Comparison of ENCODE assay signal across 9 mouse cellular contexts in the genomic region with DNA sequence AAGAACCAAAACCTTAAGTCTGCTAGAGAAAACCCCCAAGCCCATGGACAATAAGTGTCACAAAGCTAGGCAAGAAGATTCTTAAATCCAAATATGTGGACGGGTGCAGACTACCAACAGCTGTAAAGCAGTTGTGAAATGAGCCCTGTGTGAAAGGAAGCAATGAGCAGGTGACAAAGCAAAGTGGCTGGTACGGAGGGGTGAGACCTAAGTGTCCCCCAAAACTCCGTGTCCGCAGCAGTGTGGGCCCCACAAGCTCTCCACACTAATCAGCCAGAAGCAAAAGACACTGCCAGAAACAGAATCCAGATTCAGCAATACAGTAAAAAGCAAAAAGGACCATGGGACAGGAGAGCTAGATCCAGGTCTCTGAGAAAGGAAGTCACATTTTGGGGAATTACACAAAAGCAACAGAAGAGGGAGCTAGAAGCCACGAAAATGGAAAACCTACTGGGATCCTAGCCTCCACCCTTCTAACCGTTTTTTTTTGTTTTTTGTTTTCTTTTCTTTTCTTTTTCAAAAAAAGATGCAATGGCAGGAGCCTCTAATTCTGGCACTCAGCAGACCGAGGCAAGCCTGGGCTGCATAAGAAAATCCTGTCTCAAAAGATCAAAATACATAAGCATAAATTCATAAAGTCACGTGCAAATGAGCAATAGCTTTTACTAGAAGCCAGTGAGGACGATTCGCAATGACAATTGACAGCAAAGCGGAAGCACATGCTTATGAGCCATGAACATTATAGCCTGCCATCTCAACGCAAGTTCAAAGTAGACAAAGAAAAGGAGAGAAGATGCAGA. TPM values are rescaled to one million over a fixed set of nuclear protein-coding genes. Genes with fewer than 3 reads are reported as not detected.
DNase-seq lines count a peak whose midpoint lies in the region; ATAC-seq and TF ChIP-seq lines count a peak whose summit lies in the region.
"Had no signal": no experiment of that assay in that cellular context is flagged by ENCODE, and none has a peak within 500 bp of the region (broad histone marks: within the 10 kb centered on the region; RNA-seq: fewer than 3 reads in every experiment).

No protein-coding gene starts in this region.

- ATAC-seq in embryonic facial prominence, embryonic 11.5 days (replicated peaks; ENCODE audit: insufficient number of reproducible peaks, low FRiP score, low TSS enrichment, low read depth) = no peak
- peak; percentile 67 to 80; a peak in 2 of 4 replicates for ATAC-seq in hematopoietic stem cell, adult 5-6 weeks (replicated peaks in 1 of 2; ENCODE audit: insufficient read depth in 1 of 2, low FRiP score in 2 of 2, low TSS enrichment in 1 of 2, low read depth in 1 of 2, poor library complexity in 2 of 2, severe bottlenecking in 2 of 2)
- ATAC-seq in midbrain, embryonic 14.5 days (ENCODE audit: low FRiP score, low TSS enrichment) = no peak

- peak overlapping the region; percentile 61 for H3K27ac ChIP-seq in bone marrow, adult 2 months (ENCODE audit: control insufficient read depth, insufficient read depth, low read depth, low read length, poor library complexity)
- H3K27ac ChIP-seq in embryonic facial prominence, embryonic 11.5 days (replicated peaks; ENCODE audit: low read depth, low read length) = no peak overlapping the region
- no peak overlapping the region for H3K27ac ChIP-seq in midbrain, embryonic 14.5 days (replicated peaks; ENCODE audit: low read depth, low read length)
- H3K27ac ChIP-seq: embryonic facial prominence, embryonic 12.5 days had no signal

- H3K9ac ChIP-seq in embryonic facial prominence, embryonic 11.5 days (replicated peaks; ENCODE audit: low read length) = no peak overlapping the region
- H3K9ac ChIP-seq in midbrain, embryonic 14.5 days (replicated peaks; ENCODE audit: low read length) = no peak overlapping the region
- H3K9ac ChIP-seq: embryonic facial prominence, embryonic 12.5 days had no signal

- DNase-seq in kidney, adult 18-20 months = peak; percentile 10
- DNase-seq in kidney, adult 11 months = no peak
- DNase-seq in embryonic facial prominence, embryonic 11.5 days (ENCODE audit: low spot score) = peak; percentile 68
- peak; percentile 13 to 54 for DNase-seq in left cerebral cortex, postnatal 25 days (ENCODE audit: low spot score in 2 of 2)
- peak; percentile 80 for DNase-seq in midbrain, embryonic 14.5 days
- peak; percentile 18 for DNase-seq in thymus, postnatal 4 days

- no peaks in the 10 kb centered on the region; the same call in 1 of the 2 replicates for H3K4me1 ChIP-seq in bone marrow, adult 2 months (ENCODE audit: control insufficient read depth, insufficient read depth, low read length)
- H3K4me1 ChIP-seq in embryonic facial prominence, embryonic 11.5 days (ENCODE audit: control insufficient read depth, insufficient read depth, low read length) = no peaks in the 10 kb centered on the region
- H3K4me1 ChIP-seq in midbrain, embryonic 14.5 days (ENCODE audit: control insufficient read depth, insufficient read depth, low read length) = no peaks in the 10 kb centered on the region
- H3K4me1 ChIP-seq: embryonic facial prominence, embryonic 12.5 days had no signal

- intact Hi-C loops in left cerebral cortex, postnatal 25 days (cut with DNase I) = loop anchor here (1.0 to 10.0 kb wide), 3 partner anchors 140 to 293 kb away; a partner anchor contains a TSS

- no peak for TF ChIP-seq POLR2A in bone marrow, adult 2 months (IDR thresholded peaks at IDR 0.05; ENCODE audit: borderline replicate concordance, control insufficient read depth, low read depth, low read length)

- H3K4me2 ChIP-seq in embryonic facial prominence, embryonic 11.5 days (ENCODE audit: low read depth, low read length) = no peak overlapping the region
- peak overlapping the region; percentile 31; the same call in 1 of the 2 replicates for H3K4me2 ChIP-seq in midbrain, embryonic 14.5 days (ENCODE audit: low read length)
- H3K4me2 ChIP-seq: embryonic facial prominence, embryonic 12.5 days had no signal

- TF ChIP-seq CTCF in bone marrow, adult 2 months (IDR thresholded peaks at IDR 0.05; ENCODE audit: control insufficient read depth, insufficient read depth, low read length) = peak; percentile 20; the same call in 1 of the 2 replicates

- H3K4me3 ChIP-seq in bone marrow, adult 2 months (replicated peaks; ENCODE audit: control insufficient read depth, low read depth, low read length) = peak overlapping the region; percentile 47
- H3K4me3 ChIP-seq in embryonic facial prominence, embryonic 11.5 days (ENCODE audit: low read depth, low read length) = no peak overlapping the region
- no peak overlapping the region for H3K4me3 ChIP-seq in midbrain, embryonic 14.5 days (replicated peaks; ENCODE audit: low read depth, low read length)
- H3K4me3 ChIP-seq: embryonic facial prominence, embryonic 12.5 days had no signal

- H3K9me3 ChIP-seq in embryonic facial prominence, embryonic 11.5 days (replicated peaks; ENCODE audit: control insufficient read depth, low read length) = no peaks in the 10 kb centered on the region
- no peaks in the 10 kb centered on the region for H3K9me3 ChIP-seq in midbrain, embryonic 14.5 days (ENCODE audit: control insufficient read depth, low read length)
- H3K9me3 ChIP-seq: embryonic facial prominence, embryonic 12.5 days had no signal

- WGBS in bone marrow, adult 2 months = 17% methylated on average over 12 of the region's 12 CpGs
- WGBS in embryonic facial prominence, embryonic 11.5 days = 44% methylated on average over 12 of the region's 12 CpGs
- 37% methylated on average over 12 of the region's 12 CpGs for WGBS in midbrain, embryonic 14.5 days

- no peaks in the 10 kb centered on the region for H3K36me3 ChIP-seq in embryonic facial prominence, embryonic 11.5 days (replicated peaks; ENCODE audit: control insufficient read depth, insufficient read depth, low read depth, low read length)
- no peaks in the 10 kb centered on the region for H3K36me3 ChIP-seq in midbrain, embryonic 14.5 days (ENCODE audit: control insufficient read depth, insufficient read depth, low read length)
- H3K36me3 ChIP-seq: embryonic facial prominence, embryonic 12.5 days had no signal

- no peaks in the 10 kb centered on the region for H3K27me3 ChIP-seq in embryonic facial prominence, embryonic 11.5 days (ENCODE audit: control insufficient read depth, insufficient read depth, low read length)
- no peaks in the 10 kb centered on the region for H3K27me3 ChIP-seq in midbrain, embryonic 14.5 days (ENCODE audit: control insufficient read depth, insufficient read depth, low read length)
- H3K27me3 ChIP-seq: embryonic facial prominence, embryonic 12.5 days had no signal

RNA-seq across cellular contexts. Expression of a gene that starts 46.4 kb away (rescaled TPM):
- polyA plus RNA-seq in bone marrow, adult 2 months (2011; ENCODE audit: insufficient read depth, insufficient read length, low replicate concordance, missing spikeins) = 11.5 TPM in 1 of 2 replicates, not detected in the other
- 0.64 and 0.84 TPM in 2 replicates for polyA plus RNA-seq in embryonic facial prominence, embryonic 11.5 days (2014; fragmentation: Nextera tagmentation; extraction: Ambion mirVana)
- total RNA-seq in hematopoietic stem cell, adult 5-6 weeks (2017) = not detected in 2 replicates
- total RNA-seq in left cerebral cortex, postnatal 25 days (2021) = 1 to 10 TPM; 6.7 to 7.4 TPM
- 2.5 and 4.5 TPM in 2 replicates for polyA plus RNA-seq in midbrain, embryonic 14.5 days (2014; fragmentation: Nextera tagmentation; extraction: Ambion mirVana)

Comparison
In these comparisons a context has a peak if more than half of its experiments do, and no peak if none do; other contexts are left out.
1. ATAC-seq: peak in hematopoietic stem cell, adult 5-6 weeks (2 of 2); none in embryonic facial prominence, embryonic 11.5 days (single experiment) and midbrain, embryonic 14.5 days (single experiment).